Mouse (Mus musculus): Measurements from ENCODE around the gene Gm21028.
"Not testable (repeated sequence)": the region's sequence is repeated elsewhere in the genome, so short reads cannot be mapped to it uniquely, and the experiment has no call there.

The Gm21028 gene

GRCm38 (mm10) chr7:42578488-42578887, at the start of gene Gm21028:
TSS of gene Gm21028 (minus strand) at chr7:42578588.
- in situ Hi-C loops (cut with MboI, MseI), result no loop called here

GRCm38 (mm10) chr7:42595666-42596065, 17.3 kb upstream of the Gm21028 start:
- in situ Hi-C loops (cut with MboI, MseI), result not testable (repeated sequence)

GRCm38 (mm10) chr7:42592413-42592812, 14.0 kb upstream of the Gm21028 start, which contains the start of gene Zfp977:
TSS of gene Zfp977 (minus strand) at chr7:42592547.
- in situ Hi-C loops (cut with MboI, MseI), result not testable (repeated sequence)

GRCm38 (mm10) chr7:42591311-42591710, 12.9 kb upstream of the Gm21028 start:
- in situ Hi-C loops (cut with MboI, MseI), result not testable (repeated sequence)

- in situ Hi-C loops (cut with MboI, MseI), result no loop called here
Observed at GRCm38 (mm10) chr7:42551766-42552165, 26.6 kb downstream of the Gm21028 start.

Data from T-helper 17 cell (primary cell).